Mouse (Mus musculus) neutrophil, adult 65 days (primary cell): ENCODE measurements around the gene Ssxb9. TPM values are rescaled to one million over a fixed set of nuclear protein-coding genes. Genes with fewer than 3 reads are reported as not detected.

Experiments
- total RNA-seq: library from RNA; stranded (reverse); gene quantifications from 2 replicates; pipeline ENCODE4 v1.2.4, GENCODE M21; 2023

Ssxb9 gene
- not detected in 2 replicates for total RNA-seq

GRCm38 (mm10) chrX:8366678-8367077, at the start of gene Ssxb9:
TSS of gene Ssxb9 (plus strand) at chrX:8366978.

GRCm38 (mm10) chrX:8327124-8327523, 39.7 kb upstream of the Ssxb9 start, which contains the start of gene Ssxb10:
TSS of gene Ssxb10 (plus strand) at chrX:8327424.

GRCm38 (mm10) chrX:8413005-8413404, 46.2 kb downstream of the Ssxb9 start, which contains the start of gene Ssxb1:
TSS of gene Ssxb1 (plus strand) at chrX:8413305.

Other genes with a start within 250 kb of the Ssxb9 start
- 33.9 and 43.9 TPM in 2 replicates for gene Wdr13, start 234.1 kb upstream of the Ssxb9 start, total RNA-seq
- gene Rbm3, start 221.1 kb upstream of the Ssxb9 start, total RNA-seq: 315 and 338 TPM in 2 replicates
- gene Tbc1d25, start 190.8 kb upstream of the Ssxb9 start, total RNA-seq: 11.0 and 12.5 TPM in 2 replicates
- gene Ebp, start 173.5 kb upstream of the Ssxb9 start, total RNA-seq: 36.6 and 52.5 TPM in 2 replicates
- not detected in 2 replicates for gene Porcn, start 160.5 kb upstream of the Ssxb9 start, total RNA-seq
- 10.7 and 14.4 TPM in 2 replicates for gene Ftsj1, start 114.6 kb upstream of the Ssxb9 start, total RNA-seq
- 0.22 and 1.1 TPM in 2 replicates for gene Slc38a5, start 95.8 kb upstream of the Ssxb9 start, total RNA-seq
- gene Ssxb10, start 39.6 kb upstream of the Ssxb9 start, total RNA-seq: not detected in 2 replicates
- not detected in 2 replicates for gene Ssxb1, start 46.3 kb downstream of the Ssxb9 start, total RNA-seq
- not detected in 2 replicates for gene Ssxb2, start 94.7 kb downstream of the Ssxb9 start, total RNA-seq
- not detected in 2 replicates for gene Gm14459, start 158.0 kb downstream of the Ssxb9 start, total RNA-seq
- gene Ssxb6, start 181.3 kb downstream of the Ssxb9 start, total RNA-seq: not detected in 2 replicates
- gene Ssxb3, start 224.8 kb downstream of the Ssxb9 start, total RNA-seq: not detected in 2 replicates